Mouse (Mus musculus) brain, embryonic 14.5 days (tissue): ENCODE measurements around the gene Ncs1.

ENCODE experiments used
- CTCF ChIP-seq: fragments of 200-500 bp; IDR thresholded peaks from 2 replicates; pipeline ENCODE4 v1.5.1; 2012; ENCODE audit warnings: inconsistent platforms, mild to moderate bottlenecking, moderate library complexity, borderline replicate concordance; ENCODE audit not compliant: insufficient read depth, insufficient read length; ENCODE audit errors: extremely low read depth
- POLR2A ChIP-seq: fragments of 200-500 bp; IDR thresholded peaks from 2 replicates; pipeline ENCODE4 v1.6.1; 2012; ENCODE audit warnings: mild to moderate bottlenecking, inconsistent platforms, borderline replicate concordance; ENCODE audit not compliant: poor library complexity, insufficient read depth, insufficient read length, severe bottlenecking; ENCODE audit errors: extremely low read depth

DNA sequence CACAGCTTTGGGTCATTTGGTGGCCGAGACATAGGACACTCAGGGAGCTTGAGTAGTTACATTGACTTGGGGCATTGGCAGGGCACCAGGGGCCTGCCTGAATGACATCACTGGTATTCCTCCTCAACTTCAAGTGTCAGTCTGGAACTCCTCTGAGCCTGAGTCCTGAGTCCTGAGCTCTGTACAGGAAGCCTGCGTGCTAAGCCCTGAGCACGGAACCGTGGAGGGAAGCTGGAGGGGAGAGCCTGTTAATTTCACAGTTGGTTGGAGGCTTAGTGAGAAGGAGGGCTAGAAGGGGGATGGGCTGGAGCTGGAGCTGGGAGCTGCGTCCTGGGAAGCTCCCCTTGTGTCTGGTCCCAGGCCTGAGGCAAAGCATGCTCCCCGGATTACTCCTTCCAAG is 21.8 kb downstream of the Ncs1 start:
- no peak for TF ChIP-seq CTCF
- no peak for TF ChIP-seq POLR2A
